Mouse (Mus musculus): ENCODE data around the gene Htra3. TPM values are rescaled to one million over a fixed set of nuclear protein-coding genes. Genes with fewer than 3 reads are reported as not detected.

The Htra3 gene
- polyA plus RNA-seq, 1 experiment from 2014 or later = 3.4 TPM

DNA sequence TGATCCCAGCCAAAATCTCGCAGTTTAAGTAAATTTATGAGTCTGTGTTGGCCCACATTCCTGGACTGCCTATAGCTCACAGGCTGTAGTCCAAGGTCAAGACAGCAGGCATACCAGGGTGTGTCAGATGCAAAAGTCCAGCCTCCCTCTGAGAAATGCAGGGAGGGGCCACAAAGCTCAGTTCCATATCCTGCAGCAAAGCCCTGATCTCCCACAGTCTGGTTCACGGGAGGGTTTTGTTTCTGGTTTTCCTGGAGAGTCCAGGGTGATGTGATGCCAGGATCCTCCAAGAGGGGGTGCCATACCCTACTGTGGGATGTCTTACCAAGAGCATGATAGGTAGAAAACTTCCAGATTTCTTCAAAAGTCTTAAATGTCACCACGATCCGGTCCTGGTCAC, 38.4 kb upstream of the Htra3 start:
- no peak for ATAC-seq (ENCODE audit: insufficient number of reproducible peaks, insufficient read depth, low FRiP score, low TSS enrichment, low read depth)
- Histone ChIP-seq H3K27ac (no peak overlapping the region), H3K4me1 (replicated peaks) (peaks cover 9% of the 10 kb centered on the region; the same call in 1 of the 2 replicates), H3K4me3 (replicated peaks) (no peak overlapping the region), H3K9ac (replicated peaks) (no peak overlapping the region), H3K9me3 (no peaks in the 10 kb centered on the region), H3K4me2 (no peak overlapping the region), H3K36me3 (no peaks in the 10 kb centered on the region), H3K27me3 (no peaks in the 10 kb centered on the region)
- 43% methylated on average over 4 of the region's 4 CpGs for WGBS

DNA sequence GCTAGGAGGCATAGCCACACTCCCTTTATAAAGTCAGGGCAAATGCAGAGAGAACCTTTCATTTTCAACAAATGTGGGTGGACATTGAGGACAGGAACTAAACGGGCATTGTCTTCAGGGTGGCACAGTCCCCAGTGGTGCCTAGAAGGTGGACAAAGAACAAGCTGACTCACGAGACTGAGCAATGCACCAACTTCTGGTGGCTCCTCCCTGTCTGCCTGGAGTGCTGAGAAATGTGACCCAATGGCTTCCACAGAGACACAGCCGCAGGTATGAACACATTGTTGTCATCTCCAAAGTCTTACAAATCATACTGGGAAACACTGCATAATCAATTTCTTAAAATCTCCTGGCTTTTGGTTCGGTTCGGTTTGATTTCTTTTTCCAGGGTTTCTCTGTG, 37.9 kb upstream of the Htra3 start:
- Histone ChIP-seq H3K4me1 (replicated peaks) (peaks cover 6% of the 10 kb centered on the region; the same call in 1 of the 2 replicates), H3K4me3 (replicated peaks) (no peak overlapping the region), H3K27me3 (no peaks in the 10 kb centered on the region), H3K4me2 (no peak overlapping the region), H3K36me3 (no peaks in the 10 kb centered on the region), H3K9me3 (no peaks in the 10 kb centered on the region), H3K9ac (replicated peaks) (no peak overlapping the region), H3K27ac (no peak overlapping the region)
- 82% methylated on average over 5 of the region's 5 CpGs for WGBS
- no peak for ATAC-seq (ENCODE audit: insufficient number of reproducible peaks, insufficient read depth, low FRiP score, low TSS enrichment, low read depth)

DNA sequence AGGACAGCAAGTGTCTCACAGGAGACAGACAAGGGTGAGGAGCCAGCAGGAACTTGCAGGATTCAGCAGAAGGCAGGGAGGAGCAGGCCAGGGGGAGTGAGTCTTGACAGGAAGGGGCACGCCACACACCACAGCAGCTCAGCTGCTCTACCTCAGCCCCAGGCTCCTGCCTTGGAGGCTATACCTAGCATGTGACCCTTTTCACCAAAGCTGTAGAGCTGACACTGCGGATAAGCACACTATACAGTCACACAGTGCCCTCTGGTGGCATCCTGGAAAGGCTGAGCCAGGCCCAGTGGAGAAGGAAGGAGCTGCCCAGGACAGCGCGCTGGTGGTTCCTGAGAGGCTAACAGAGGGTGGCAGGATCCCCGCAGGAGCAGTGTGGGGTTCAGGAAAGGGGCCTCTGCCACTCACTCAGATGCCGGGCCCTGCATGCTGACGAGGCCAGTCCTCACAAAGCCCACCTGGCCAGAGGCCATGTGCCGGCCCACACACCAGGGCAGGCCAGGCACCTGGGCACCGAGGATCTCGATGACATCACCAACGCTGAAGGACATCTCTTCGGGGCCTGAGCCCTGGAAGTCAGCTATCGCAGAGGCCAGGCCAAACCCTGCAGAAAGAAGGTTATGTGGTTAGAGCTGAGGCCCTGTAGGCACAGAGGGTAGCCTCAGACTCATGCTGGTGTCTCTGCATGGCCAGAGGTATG, 34.2 kb upstream of the Htra3 start:
- WGBS = 48% methylated on average over 13 of the region's 13 CpGs
- H3K9me3 ChIP-seq = no peaks in the 10 kb centered on the region
- H3K36me3 ChIP-seq = no peaks in the 10 kb centered on the region
- no peak overlapping the region for H3K27ac ChIP-seq
- no peaks in the 10 kb centered on the region for H3K27me3 ChIP-seq
- H3K4me1 ChIP-seq (replicated peaks) = 0 out of 2 replicates have a peak, but pooled peaks cover 5% of the 10 kb centered on the region
- H3K4me3 ChIP-seq (replicated peaks) = no peak overlapping the region
- ATAC-seq (ENCODE audit: insufficient number of reproducible peaks, insufficient read depth, low FRiP score, low TSS enrichment, low read depth) = peak; percentile 87
- H3K4me2 ChIP-seq = no peak overlapping the region
- no peak overlapping the region for H3K9ac ChIP-seq (replicated peaks)

DNA sequence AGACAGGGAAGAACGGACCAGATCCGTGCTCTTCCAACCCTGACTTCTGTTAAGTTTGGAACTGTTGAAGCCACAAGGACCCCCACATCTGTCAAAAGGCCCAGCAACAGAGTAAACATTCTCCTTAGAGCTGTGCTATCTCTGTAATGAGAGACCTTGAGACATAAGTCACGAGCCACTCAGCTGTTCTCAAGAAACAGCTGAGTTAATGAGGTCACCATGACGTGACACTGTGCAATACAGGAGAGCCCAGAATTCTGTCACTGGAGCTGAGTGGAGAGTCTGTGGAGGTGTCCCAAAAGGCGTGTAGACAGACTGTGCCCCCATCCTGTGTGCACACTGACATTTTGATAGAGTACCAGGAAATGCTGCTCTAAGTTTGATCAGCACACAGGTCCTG, 32.9 kb upstream of the Htra3 start:
- no peaks in the 10 kb centered on the region for H3K27me3 ChIP-seq
- no peak overlapping the region for H3K9ac ChIP-seq (replicated peaks)
- no peaks in the 10 kb centered on the region for H3K36me3 ChIP-seq
- 63% methylated on average over 5 of the region's 5 CpGs for WGBS
- no peaks in the 10 kb centered on the region for H3K9me3 ChIP-seq
- H3K27ac ChIP-seq = no peak overlapping the region
- H3K4me3 ChIP-seq (replicated peaks) = no peak overlapping the region
- no peak overlapping the region for H3K4me2 ChIP-seq
- H3K4me1 ChIP-seq (replicated peaks) = 0 out of 2 replicates have a peak, but pooled peaks cover 5% of the 10 kb centered on the region
- ATAC-seq (ENCODE audit: insufficient number of reproducible peaks, insufficient read depth, low FRiP score, low TSS enrichment, low read depth) = no peak

DNA sequence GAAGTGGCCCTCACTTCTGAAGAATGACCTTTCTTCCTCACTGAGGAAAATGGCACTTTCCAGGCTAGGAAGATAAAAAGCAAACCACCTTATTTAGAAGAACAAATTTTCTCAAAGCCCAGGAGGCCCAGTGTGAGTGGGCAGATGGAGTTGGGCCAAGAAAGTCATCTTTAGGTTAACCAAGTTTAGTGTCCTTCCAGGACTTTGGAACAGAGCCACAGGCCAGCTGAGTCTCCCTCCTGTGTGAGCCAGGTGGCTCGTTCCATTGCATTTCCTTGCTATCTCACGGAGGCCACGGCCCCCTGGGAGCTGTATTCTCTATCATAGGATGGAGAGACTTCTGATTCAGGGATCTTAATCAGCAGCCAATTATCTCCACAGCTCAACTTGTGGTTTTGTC, 31.3 kb upstream of the Htra3 start:
- H3K9ac ChIP-seq (replicated peaks) = no peak overlapping the region
- H3K4me3 ChIP-seq (replicated peaks) = no peak overlapping the region
- 70% methylated on average over 3 of the region's 3 CpGs for WGBS
- ATAC-seq (ENCODE audit: insufficient number of reproducible peaks, insufficient read depth, low FRiP score, low TSS enrichment, low read depth) = no peak
- no peak overlapping the region for H3K4me2 ChIP-seq
- no peak overlapping the region for H3K27ac ChIP-seq
- H3K9me3 ChIP-seq = no peaks in the 10 kb centered on the region
- no peaks in the 10 kb centered on the region for H3K36me3 ChIP-seq
- H3K27me3 ChIP-seq = no peaks in the 10 kb centered on the region
- 0 out of 2 replicates have a peak, but pooled peaks cover 5% of the 10 kb centered on the region for H3K4me1 ChIP-seq (replicated peaks)

DNA sequence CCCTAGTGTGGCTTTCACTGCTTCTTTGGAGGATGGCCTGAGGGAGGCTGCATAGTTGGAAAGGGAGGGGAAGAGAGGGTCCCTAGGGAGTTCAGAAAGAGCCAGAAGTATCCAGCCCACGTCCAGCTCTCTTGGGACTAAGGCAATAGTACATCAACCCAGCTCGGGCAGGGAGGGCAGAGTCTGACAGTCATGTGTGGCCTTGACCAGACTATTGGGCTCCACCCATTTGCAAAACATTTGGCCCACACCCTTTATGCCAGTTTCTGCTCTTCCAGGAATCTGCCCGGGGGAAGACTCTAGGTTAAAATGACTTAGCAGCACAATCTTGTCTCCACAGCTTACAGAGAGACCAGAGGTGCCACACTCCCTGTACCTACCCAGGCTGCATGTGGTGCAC, 30.9 kb upstream of the Htra3 start:
- Histone ChIP-seq H3K4me3 (replicated peaks) (no peak overlapping the region), H3K9ac (replicated peaks) (no peak overlapping the region)
- WGBS = 75% methylated on average over 3 of the region's 3 CpGs

DNA sequence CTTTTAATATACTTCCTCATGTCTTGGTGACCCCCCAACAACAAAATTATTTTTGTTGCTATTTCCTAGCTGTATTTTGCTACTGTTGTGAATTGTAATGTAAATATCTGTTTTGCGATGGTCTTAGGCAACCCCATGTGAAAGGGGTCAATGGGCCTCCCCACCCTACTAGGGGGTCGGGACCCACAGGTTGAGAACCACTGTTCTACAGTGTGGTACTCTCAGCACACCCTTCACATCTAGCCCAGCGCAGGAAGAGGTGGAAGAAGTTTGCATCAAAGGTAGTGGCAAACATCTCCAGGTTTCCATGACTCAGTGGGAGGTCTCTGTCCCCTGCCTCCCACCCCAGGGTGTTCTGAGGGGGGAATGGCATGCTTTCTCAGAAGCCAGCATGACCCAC, 25.8 kb upstream of the Htra3 start:
- no peak overlapping the region for H3K4me3 ChIP-seq (replicated peaks)
- ATAC-seq (ENCODE audit: insufficient number of reproducible peaks, insufficient read depth, low FRiP score, low TSS enrichment, low read depth) = no peak
- H3K4me2 ChIP-seq = no peak overlapping the region
- no peaks in the 10 kb centered on the region for H3K27me3 ChIP-seq
- no peaks in the 10 kb centered on the region for H3K9me3 ChIP-seq
- no peak overlapping the region for H3K27ac ChIP-seq
- H3K9ac ChIP-seq (replicated peaks) = no peak overlapping the region
- no peaks in the 10 kb centered on the region for H3K4me1 ChIP-seq (replicated peaks)
- WGBS = 88% methylated on average over 3 of the region's 3 CpGs
- H3K36me3 ChIP-seq = no peaks in the 10 kb centered on the region

More for the DNA sequence above, 30.9 kb upstream of the Htra3 start:
- no peaks in the 10 kb centered on the region for H3K27me3 ChIP-seq
- 0 out of 2 replicates have a peak, but pooled peaks cover 5% of the 10 kb centered on the region for H3K4me1 ChIP-seq (replicated peaks)
- no peaks in the 10 kb centered on the region for H3K9me3 ChIP-seq
- H3K27ac ChIP-seq = no peak overlapping the region
- H3K36me3 ChIP-seq = no peaks in the 10 kb centered on the region
- no peak for ATAC-seq (ENCODE audit: insufficient number of reproducible peaks, insufficient read depth, low FRiP score, low TSS enrichment, low read depth)
- no peak overlapping the region for H3K4me2 ChIP-seq

DNA sequence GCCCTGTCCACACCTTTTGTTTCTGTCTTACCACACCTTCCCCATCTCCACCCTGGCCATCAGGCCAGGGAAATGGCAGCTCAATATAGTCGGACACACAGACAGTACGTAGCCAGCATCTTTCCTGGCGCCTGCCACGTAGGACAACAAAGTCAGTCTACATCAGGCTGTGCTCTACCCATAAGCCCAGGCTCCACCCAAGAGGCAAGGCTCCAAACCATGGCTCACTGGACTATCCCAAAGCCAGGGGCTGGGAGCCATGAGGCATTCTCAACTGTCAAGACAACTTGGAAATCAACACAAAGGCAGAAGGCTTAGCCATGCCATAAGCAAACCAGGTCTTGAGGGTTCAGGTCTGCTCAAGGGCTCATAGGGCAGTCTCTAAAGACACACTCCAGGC, 24.2 kb upstream of the Htra3 start:
- Histone ChIP-seq H3K36me3 (no peaks in the 10 kb centered on the region), H3K9me3 (no peaks in the 10 kb centered on the region)
- WGBS = 90% methylated on average over 4 of the region's 4 CpGs

DNA sequence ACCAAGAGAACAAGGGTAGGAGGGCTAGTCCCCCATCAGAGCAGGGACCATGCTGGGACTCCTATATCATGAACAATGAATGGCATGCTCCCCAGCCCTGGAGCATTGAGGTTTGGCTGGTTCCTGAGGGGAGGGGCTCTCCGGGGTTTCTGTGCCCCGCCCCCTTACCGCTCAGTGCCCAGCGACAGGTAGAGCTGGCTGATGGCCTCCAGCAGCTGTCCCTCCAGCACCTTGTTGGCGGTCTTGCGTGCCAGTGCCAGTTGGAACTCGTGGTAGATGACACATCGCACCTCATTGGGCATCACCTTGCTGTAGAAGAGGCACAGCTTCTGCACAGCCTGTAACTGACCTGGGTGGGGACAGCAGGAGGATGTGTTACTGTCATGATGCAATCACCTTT, 23.6 kb upstream of the Htra3 start:
- no peaks in the 10 kb centered on the region for H3K4me1 ChIP-seq (replicated peaks)
- H3K27me3 ChIP-seq = no peaks in the 10 kb centered on the region
- no peak overlapping the region for H3K27ac ChIP-seq
- WGBS = 86% methylated on average over 8 of the region's 8 CpGs
- H3K9me3 ChIP-seq = no peaks in the 10 kb centered on the region
- ATAC-seq (ENCODE audit: insufficient number of reproducible peaks, insufficient read depth, low FRiP score, low TSS enrichment, low read depth) = no peak
- no peaks in the 10 kb centered on the region for H3K36me3 ChIP-seq
- H3K4me3 ChIP-seq (replicated peaks) = no peak overlapping the region
- no peak overlapping the region for H3K4me2 ChIP-seq
- H3K9ac ChIP-seq (replicated peaks) = no peak overlapping the region

More for the DNA sequence above, 24.2 kb upstream of the Htra3 start:
- Histone ChIP-seq H3K4me2 (no peak overlapping the region), H3K27me3 (no peaks in the 10 kb centered on the region), H3K4me3 (replicated peaks) (no peak overlapping the region), H3K9ac (replicated peaks) (no peak overlapping the region), H3K27ac (no peak overlapping the region), H3K4me1 (replicated peaks) (no peaks in the 10 kb centered on the region)
- no peak for ATAC-seq (ENCODE audit: insufficient number of reproducible peaks, insufficient read depth, low FRiP score, low TSS enrichment, low read depth)

DNA sequence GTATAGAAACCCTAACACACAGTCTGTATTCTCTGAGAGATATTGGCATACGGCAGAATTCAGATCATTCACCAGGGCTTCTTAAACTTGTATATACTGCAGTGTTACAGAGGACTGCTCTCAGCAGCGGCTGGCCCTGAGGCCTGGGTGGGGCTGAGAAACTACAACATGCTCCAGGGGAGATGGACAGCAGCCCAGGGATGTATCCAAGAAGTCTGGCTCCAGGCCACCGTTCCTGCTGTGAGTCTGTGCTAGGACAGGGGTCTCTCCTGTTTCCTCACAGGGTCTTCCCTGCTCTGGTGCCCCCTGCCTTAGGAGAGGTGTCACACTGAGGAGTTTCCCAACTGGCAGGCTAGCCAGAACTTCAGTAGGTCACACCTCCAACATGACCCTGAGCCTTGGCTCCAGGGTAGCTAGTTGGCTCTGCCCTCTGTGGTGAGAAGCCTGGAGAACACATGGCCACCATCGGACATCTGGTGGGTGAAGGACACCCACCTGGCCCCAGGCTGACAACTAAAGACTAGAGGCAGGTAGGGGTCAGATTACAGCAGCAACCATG, 23.1 kb upstream of the Htra3 start:
- H3K27me3 ChIP-seq = no peaks in the 10 kb centered on the region
- no peaks in the 10 kb centered on the region for H3K4me1 ChIP-seq (replicated peaks)
- no peaks in the 10 kb centered on the region for H3K36me3 ChIP-seq
- ATAC-seq (ENCODE audit: insufficient number of reproducible peaks, insufficient read depth, low FRiP score, low TSS enrichment, low read depth) = no peak
- WGBS = 83% methylated on average over 4 of the region's 4 CpGs
- no peak overlapping the region for H3K4me2 ChIP-seq
- H3K4me3 ChIP-seq (replicated peaks) = no peak overlapping the region
- H3K27ac ChIP-seq = no peak overlapping the region
- no peak overlapping the region for H3K9ac ChIP-seq (replicated peaks)
- no peaks in the 10 kb centered on the region for H3K9me3 ChIP-seq

DNA sequence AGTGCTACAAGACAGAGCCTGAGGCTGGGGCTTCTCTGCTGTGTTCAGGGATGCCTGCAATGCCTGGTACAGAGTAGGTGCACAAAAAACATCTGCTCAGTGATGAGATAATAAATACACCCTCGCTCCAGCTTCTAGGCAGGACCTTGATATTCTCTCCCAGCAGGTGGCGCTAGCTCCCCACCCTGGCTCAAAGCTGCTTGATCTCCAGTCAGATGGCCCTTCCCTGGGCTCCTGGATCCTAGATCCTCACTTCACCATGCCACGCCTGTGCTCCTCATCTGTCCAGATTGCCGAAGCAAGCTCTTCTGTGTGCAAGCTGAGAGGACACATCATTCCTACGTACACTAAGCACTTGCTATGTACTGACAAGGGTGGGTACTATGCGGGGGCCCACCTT, 21.5 kb upstream of the Htra3 start:
- WGBS = 41% methylated on average over 6 of the region's 6 CpGs
- ATAC-seq (ENCODE audit: insufficient number of reproducible peaks, insufficient read depth, low FRiP score, low TSS enrichment, low read depth) = no peak
- no peak overlapping the region for H3K9ac ChIP-seq (replicated peaks)
- no peaks in the 10 kb centered on the region for H3K36me3 ChIP-seq
- H3K27me3 ChIP-seq = no peaks in the 10 kb centered on the region
- no peaks in the 10 kb centered on the region for H3K9me3 ChIP-seq
- no peak overlapping the region for H3K4me2 ChIP-seq
- H3K4me3 ChIP-seq (replicated peaks) = no peak overlapping the region
- H3K27ac ChIP-seq = no peak overlapping the region
- H3K4me1 ChIP-seq (replicated peaks) = no peaks in the 10 kb centered on the region

DNA sequence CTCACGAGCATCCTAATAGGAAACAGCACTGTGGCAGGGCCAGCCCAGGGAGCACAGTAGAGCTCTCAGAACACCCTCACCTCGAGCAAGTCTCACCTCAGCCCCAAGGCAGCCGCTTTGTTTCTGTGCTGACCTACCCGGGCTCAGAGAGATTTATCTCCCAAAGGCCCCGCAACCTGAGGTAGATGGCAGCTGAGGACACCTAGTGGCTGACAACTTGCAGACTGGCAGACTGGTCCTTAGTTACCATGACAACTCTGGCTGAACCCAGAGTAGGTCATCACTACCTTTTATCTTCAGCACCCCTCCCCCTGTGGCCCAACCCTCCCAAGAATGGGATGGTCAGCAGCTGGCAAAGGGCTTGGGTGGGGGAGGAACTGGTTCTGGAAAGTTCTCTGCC, 16.2 kb upstream of the Htra3 start:
- Histone ChIP-seq H3K4me1 (replicated peaks) (peaks cover 8% of the 10 kb centered on the region), H3K27me3 (0 out of 2 replicates have a peak, but pooled peaks cover 2% of the 10 kb centered on the region), H3K4me2 (no peak overlapping the region), H3K9ac (replicated peaks) (no peak overlapping the region), H3K36me3 (no peaks in the 10 kb centered on the region), H3K4me3 (replicated peaks) (no peak overlapping the region), H3K27ac (no peak overlapping the region), H3K9me3 (no peaks in the 10 kb centered on the region)
- WGBS = 23% methylated on average over 5 of the region's 5 CpGs
- ATAC-seq (ENCODE audit: insufficient number of reproducible peaks, insufficient read depth, low FRiP score, low TSS enrichment, low read depth) = no peak
